Mouse (Mus musculus): Measurements from ENCODE around the gene Afap1.

Afap1 gene

DNA sequence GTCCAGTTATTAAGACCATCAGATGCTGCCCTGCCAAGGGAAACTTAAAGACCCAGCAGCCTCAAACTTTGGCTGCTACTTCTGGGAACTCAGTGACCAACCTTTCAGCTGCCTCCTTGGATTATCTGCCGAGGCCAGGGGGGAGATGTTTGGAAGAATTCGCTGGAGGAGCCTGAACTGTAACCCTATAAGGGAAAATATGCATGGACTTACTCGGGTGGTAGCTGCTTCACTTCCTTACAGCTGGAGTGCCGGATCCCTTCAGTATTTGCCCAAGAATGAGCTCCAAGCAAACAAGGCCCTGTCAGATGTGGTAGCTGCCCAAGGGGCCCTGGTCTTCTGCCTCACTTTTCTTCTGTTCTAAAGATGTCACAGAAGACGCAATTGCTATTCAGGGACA, 38.2 kb downstream of the Afap1 start:
- in situ Hi-C loops (cut with MseI, MboI), result no loop called here

DNA sequence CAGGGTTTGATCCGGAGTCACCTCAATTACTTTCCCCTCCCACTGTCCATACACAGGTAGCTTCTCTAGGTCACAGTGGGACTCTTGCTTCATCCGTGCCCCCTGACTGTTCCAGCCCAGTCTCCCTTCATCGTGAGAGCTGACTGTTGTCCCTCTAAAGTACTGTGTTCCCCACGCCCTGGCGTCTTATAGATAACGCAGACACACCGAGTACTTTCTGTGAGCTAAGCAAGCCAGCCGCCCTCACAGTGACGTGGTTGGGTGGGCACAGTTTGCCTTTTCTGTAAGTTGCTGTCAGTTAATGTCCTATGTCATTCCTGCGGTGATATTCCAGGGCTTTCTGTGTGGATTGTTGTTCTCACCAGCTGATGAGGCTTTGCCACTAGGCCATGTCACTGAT, 39.9 kb downstream of the Afap1 start:
- in situ Hi-C loops (cut with MseI, MboI), result no loop called here

DNA sequence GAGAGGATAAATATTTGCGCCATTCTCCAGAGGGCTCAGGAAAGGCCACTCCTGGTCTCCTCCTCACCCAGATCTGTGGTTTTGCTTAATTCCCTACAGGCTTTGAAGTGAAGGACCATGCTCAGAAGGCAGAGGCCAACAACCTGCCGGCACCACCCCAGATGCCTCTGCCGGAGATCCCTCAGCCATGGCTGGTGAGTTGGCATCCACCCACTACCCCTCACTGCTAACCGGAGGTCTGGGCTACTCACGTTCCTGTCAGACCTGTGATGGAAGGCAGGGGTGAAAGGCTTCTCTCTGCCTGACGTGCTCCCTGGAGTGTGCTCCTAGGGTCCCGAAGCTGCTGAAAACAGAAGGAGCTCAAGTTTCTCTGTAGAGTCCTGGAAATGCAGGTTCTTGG, 42.8 kb downstream of the Afap1 start:
- in situ Hi-C loops (cut with MseI, MboI), result no loop called here

DNA sequence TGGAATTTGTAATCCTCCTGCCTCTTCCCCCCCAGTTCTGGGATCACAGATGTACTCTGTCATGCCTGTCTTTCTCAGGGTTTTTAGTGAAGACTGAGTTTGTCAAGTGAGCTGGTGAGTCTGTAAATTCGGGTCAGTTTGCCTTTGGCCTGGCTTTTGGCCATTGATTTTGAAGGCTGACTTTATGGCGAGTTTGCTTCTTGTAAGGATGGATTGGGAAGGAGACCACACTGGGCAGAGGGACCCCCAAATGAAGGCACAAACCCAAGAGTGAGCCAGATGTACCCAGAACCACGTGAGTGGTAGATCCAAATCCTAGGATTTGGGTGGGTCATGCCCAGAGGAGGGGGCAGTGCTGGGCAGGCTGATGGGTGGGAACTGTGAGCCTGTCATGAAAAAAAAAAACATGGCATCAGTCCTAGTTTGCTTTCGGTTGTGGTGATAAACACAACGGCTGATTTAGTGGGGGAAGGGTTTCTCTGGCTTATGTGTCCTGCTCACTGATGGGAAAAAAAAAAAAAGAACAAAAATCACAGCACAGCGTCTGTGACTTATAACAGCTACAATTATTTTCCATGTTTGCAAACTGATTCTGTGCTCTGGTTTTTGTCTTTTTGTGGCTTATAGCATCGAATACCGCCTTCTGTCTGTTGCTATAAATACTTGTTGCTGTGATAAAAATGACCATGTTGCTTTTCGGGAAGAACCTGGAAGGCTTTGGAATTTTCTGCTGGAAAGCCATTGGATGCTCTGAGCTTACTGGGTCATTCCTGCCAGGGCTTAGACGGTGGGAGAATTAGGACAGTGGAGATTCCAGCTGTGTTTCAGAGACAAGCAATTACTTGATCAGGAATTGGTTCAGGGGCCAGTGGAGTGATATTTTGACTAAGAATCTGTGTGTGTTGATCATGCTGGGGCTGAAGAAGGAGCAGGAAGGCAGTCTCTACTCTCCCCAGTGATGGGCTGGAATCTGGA, 45.4 kb downstream of the Afap1 start:
- in situ Hi-C loops (cut with MseI, MboI), result no loop called here

DNA sequence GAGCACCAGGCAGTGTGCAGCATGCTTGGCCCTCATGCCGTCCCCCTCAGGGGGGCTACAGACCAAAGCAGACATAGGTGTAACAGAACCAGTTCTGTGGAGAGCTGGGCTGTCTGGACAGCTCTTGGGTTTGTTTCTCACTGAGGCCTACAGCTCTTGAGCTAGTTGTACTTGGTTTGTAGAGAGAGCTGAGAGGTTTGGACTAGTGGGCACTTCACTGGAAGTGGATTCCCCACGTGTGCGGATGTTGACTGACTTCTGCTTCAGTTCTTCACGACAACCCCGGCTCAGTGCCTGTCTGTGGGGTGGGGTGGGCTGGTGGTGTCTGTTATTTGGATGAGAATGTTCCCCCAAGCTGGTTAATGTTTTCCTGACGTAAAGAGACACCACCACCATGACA, 46.8 kb downstream of the Afap1 start:
- in situ Hi-C loops (cut with MseI, MboI), result no loop called here

DNA sequence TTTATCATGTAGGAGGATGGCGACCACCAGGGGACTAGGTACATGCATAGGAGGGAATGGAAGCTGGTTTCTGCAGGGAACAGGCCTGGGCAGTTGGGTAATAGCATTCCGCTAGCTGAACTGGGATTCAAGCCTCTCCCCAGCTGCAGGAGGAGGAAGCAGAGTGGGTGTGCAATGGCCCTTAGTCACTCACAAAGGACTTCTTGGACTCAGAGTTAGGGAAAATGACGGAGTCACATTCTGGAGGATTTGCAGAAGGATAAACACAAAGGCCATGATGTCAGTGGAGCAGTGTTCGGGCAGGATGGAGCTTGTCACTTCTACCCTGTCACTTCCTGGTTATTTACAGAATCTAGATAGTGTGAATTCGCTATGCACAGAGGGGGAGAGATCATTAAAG, 50.4 kb downstream of the Afap1 start:
- in situ Hi-C loops (cut with MseI, MboI), result no loop called here

DNA sequence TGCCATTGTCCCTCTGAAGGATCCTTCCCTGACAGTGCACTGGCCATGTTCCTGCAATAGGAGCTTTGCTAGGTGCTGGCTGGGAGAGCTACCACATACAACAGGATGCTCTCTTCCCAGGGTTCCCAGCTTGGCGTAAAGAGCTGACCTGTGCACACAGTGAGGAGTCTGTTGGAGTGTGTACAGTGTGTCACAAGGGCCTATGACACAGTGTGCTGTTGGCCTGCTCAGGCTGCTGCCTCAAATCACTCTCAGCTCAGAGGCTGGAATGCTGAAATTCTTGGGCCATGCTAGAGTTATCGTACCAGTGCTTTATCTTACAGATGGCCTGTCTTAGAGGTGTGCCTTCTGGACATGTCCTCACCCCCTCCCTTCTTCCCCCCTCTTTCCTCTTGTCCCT, 53.7 kb downstream of the Afap1 start:
- in situ Hi-C loops (cut with MseI, MboI), result no loop called here

DNA sequence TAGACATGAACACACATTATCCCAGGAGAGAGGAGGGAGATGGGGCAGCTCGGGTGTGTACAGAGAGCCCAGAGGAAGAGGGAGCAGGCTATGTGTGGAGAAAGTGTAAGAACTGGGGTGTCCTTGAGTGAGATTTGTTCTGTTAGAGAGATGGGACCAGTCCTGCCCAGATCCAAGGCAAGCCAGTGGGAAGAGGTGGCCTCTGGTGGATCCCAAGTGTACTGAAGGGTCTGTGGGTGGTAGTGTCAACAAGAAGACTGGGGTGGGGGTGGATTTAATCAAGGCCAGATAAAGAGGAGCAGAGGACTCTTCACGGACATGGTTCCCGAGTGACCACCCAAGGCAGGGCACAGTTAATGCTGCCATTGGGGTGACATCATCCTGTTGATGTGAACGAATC, 54.3 kb downstream of the Afap1 start:
- in situ Hi-C loops (cut with MseI, MboI), result no loop called here

DNA sequence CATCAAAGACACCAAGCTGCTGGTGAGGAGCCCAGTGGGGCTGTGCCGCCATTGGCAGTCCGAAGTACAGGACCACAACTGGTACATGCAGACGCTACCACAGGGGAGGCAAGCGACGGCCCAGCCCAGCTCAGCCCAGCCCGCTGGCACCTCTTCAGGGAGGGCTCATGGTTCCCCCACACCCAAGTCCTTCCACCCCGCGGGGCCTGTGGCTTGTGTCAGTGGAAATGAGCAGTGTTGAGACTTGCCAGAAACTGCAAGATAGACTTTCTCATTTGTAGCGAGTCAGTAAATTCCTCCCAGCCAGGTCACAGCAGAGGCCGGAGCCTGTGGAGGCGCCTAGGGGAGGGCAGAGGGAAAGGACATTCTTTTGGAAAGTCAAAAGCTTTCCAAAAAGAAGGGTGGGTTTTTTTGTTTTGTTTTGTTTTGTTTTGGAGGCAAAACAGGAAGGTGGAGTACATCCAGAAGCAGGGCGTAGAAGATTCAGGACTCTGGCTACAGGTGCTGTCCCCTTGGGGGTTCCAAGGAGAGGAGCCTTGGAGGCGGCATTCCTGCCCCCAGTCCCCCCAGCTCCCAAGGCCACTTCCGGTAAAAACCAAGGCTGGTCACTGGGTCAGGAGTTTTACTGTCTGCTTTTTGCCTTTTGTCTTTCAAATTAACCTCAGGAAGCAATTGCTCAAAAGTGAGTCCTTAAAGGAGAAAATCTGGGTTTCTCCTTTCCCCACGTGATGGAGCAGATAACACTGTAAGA, 55.3 kb downstream of the Afap1 start:
- in situ Hi-C loops (cut with MseI, MboI), result no loop called here

DNA sequence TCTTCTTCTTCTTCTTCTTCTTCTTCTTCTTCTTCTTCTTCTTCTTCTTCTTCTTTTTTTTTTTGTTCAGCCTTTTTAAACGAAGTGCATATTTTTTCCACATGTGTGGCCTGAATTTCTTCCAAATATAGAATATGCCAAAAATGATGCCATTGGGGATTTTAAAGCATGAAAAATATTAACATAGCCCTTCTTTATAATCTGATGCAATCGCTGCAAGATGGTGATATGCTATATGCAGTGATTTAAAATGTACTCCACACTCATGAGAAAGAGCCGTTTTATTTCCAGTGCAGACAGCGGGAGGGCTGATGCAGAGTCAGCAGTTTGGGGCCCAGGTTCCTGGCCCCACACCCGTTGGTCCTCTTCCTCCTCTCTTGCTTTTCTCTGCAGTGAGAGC, 55.9 kb downstream of the Afap1 start:
- in situ Hi-C loops (cut with MseI, MboI), result no loop called here

DNA sequence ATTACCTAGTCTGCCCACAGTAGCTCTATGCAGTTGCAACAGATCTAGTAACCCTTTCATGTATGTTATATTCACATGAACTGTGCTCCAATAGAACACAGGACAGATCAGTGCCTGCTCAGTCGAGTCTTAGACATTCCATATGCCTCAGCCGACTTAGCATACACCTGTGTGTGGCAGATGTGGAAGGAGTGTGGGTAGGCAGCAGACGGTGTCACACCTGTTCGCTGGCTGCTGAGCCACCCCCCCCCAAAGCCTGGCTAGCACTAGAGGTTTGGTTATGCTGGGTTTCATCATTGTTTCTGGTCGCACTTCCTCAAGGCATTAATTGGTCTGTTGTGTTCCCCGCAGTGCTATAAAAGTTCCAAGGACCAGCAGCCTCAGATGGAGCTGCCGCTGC, 57.4 kb downstream of the Afap1 start:
- in situ Hi-C loops (cut with MseI, MboI), result no loop called here

DNA sequence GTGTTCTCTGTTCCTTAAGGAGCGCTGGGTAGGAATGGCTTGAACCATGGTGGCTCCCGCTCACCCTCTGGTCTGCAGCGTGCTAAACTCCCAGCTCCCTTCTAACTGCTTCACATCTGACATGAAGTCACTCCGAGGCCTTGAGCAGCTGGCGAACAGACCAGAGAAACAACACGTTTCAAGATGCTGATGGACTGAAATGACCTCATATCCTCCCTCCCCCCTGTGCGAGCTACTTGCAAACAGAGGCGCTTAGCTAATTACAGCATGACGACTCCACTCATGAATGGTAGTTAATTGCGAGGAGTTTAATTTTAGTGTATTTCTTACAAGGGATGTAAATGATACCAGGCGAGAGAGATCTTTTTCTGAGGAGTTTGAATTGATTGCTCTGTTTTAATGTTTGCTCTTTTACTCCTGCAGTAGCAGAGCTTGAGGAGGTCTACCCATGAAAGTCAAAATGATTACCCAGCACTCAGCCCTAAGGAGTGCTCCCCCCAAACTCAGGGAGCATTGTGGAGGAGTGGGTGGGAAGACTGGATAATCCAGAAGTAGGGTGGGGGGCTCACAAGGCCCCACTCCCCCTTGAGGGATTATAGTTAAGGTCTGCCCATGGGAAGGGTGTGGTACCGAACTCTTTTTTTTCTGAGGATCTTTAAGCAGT, 61.1 kb downstream of the Afap1 start:
- in situ Hi-C loops (cut with MseI, MboI), result no loop called here

DNA sequence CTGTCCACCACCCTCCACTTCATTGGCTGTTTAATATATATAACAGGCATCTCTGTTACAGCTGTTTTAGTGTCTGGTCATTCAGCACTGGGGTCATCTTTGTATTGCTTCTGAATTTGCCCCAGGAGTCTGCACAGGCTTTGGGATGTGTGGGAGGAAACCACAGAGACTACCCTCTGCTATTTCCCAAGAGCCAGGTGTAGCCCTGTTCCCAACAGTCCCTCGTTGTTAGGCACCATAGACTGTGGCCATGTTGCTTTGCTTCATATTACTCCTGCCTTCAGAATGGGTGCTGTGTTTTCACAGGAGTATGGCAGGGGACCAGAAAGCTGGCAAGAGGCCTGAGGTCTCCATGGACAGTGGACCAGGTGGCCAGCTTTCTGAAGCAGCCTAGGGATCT, 63.1 kb downstream of the Afap1 start:
- in situ Hi-C loops (cut with MseI, MboI), result no loop called here

DNA sequence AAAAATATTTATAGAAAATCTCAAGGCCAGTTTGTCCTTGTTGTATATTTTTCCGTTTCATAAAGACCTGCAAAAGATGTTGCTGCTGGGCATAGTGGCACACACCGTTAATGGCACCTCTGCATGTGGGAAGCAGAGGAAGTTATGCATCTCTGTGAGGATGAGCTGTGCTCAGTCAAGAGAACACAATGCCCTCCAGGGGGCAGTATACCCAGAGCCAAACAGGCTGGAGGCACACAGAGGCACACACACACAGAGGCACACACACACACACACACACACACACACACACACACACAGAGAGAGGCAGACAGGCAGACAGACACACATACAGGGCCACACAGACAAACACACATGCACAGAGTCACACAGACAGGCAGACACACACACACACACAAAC, 65.6 kb downstream of the Afap1 start:
- in situ Hi-C loops (cut with MseI, MboI), result no loop called here

DNA sequence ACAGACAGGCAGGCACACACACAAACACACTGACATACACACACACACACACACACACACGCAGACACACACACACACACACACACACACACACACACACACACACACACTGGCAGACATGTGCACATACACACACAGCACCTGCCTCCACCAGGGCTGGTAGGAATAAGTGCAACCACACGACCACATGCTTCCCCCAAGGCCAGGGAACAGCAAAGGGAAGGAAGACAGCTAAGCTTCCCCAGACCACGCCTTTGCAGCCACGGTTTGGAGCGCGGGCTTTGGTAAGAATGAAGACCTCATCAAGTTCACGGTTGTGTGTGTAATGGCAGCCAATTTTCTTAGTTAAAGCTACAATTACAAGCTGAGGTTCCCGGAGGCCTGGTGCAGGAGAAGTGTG, 67.0 kb downstream of the Afap1 start:
- in situ Hi-C loops (cut with MseI, MboI), result no loop called here

DNA sequence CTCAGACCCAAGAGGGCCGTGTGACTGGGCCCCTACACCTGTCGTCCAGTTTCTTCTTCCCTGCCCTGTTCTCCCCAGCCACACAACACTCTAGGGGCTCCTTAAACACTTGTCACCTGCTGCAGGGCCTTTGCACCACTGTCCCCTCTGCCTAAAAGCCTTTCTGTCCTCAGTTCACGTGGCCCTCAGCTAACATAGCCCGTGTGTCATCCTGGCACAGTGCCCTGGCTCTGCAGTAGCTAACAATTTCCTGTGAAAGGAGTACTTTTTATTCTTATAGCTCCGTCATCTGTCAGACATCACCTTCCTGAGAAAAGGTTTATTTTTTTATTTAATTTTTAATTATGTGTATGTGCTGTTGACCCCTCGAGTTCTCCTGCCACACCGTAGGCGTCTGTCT, 68.2 kb downstream of the Afap1 start:
- in situ Hi-C loops (cut with MseI, MboI), result no loop called here

DNA sequence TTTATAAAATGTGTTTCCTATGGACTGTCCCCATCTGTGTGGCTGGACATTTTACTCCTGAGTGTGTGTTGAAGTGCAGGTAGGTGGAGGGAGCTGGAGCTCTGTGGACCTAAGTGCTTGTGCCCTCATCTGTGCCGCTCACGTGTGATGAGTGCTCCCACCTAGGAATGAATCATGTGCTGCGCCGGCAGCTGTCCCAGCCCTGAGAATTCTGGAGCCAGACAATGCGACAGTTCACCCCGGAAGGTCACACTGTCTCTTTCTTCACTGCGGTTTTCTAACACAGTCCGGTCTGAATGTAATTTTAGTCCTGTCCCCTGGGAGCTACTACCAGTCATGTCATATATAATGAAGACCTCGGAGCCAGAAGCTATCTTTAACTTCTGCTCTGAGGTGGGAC, 70.5 kb downstream of the Afap1 start:
- in situ Hi-C loops (cut with MseI, MboI), result no loop called here

DNA sequence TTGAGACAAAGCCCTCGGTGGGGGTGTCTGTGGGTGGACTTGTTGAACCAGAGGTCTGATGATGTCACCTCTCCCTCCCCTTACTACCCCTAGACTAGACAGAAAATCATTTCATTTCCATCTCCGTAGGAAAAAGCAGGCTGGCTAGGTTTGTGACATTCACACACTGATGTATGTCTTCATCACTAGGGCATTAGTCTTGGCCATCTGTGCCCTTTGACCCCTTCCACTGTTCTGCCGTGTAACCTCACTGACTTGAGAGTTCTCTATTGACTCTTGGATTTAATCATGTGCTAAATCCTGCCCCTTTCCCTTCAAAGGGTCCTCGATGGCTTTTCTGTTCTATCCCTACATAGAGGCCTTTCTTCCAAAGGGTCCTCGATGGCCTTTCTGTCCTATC, 71.9 kb downstream of the Afap1 start:
- in situ Hi-C loops (cut with MseI, MboI), result no loop called here

DNA sequence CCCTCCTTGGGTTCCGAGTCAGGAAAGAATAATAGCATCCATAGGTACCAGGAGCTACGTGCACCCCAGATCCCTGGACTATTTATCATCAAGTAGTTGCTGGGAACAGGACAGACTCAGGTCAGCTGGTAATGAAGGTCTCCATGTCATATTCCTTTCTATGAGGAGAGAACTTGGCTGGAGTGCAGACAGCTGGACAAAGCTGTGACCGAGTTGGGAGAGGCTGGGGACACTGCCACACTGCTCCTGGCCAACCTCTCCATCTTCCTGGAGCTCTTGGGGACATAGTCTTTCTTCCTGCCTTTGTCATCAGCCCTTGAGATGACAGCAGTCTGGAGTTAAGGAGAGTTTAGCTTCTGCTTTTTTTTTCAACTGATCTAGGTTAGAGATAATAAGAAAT, 76.7 kb downstream of the Afap1 start:
- in situ Hi-C loops (cut with MseI, MboI), result loop anchor here in 1 of 2 experiments (5.0 kb wide), 1 partner anchor 88 kb away; no protein-coding TSS in a partner anchor

DNA sequence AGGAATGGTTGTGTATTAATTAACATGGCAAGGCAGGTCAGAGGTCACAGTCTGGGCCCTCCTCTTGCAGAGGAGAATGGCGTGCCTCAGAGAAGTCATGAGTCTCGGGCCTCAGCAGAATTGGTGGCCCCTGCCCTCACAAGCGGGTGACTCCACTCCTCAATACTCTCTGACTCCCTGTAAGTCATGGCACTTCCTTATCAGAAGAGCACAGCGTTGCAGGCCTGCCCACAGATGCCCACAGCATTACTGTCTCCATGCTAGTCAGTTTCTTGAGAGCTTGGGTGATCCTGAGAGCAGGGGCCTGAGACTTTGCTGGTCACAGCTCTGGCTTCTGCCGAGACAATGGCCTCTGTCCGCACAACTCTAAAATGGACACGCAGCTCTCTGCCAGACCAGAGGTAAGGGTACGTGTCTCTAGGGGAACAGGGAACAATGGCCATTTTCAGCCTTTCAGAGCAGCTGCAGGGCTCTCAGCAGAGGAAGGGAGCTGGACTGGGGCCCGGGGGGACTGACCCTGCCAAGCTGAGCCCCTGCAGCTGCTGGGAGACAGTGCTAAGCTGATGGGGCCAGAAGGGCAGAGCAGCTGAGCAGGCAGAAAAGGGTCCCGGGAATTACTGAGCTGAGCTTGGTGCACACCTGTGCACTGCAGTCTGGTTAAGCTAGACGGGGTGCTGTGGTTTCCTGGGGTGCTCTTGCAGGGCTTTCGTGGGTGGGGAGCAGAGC, 77.4 kb downstream of the Afap1 start:
- in situ Hi-C loops (cut with MseI, MboI), result loop anchor here in 1 of 2 experiments (5.0 kb wide), 1 partner anchor 88 kb away; no protein-coding TSS in a partner anchor

DNA sequence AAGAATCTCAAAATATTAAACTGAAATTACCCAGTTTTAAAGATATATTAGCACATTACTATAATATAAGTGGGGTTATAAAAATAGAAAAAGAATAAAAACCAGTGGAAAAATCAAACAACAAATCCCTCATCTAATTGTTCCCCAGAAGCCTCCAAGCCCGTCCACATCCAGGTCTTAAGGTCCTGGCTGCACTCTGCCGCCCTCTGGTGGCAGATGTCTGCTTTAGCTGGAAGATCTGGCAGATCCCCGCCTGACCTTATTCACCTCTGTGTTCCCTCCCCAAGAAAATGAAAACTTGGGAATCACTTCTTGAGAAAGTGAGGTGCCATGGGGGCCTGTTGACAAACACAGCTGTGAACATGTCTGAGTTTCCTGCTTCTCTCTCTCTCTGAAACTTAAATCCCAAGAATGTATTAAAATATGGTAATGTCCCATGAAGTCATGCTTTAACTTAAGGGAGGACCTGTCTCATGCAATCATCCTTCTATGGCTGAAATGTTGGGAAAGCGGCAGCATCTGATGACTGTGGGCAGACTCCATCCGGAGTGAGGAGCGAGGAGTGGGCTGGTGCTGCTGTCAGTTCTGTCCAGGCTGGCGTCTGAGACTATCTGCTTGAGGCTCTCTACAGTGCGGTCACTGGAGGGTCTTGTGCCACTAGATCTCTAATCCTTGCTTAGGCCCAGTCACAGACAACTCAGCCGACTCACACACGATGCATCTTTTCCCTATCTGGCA, 78.9 kb downstream of the Afap1 start:
- in situ Hi-C loops (cut with MseI, MboI), result loop anchor here in 1 of 2 experiments (5.0 kb wide), 1 partner anchor 90 kb away; no protein-coding TSS in a partner anchor
